Mouse (Mus musculus): ENCODE data around the gene Adam11. TPM values are rescaled to one million over a fixed set of nuclear protein-coding genes. Genes with fewer than 3 reads are reported as not detected.
A peak's percentile ranks its signal among the peaks of the same experiment; 100 is the strongest.

Adam11 gene
- polyA plus RNA-seq, 1 experiment from 2014 or later, result 0.20 TPM

- no peak for ATAC-seq
- TF ChIP-seq EP300 (IDR thresholded peaks at IDR 0.05; ENCODE audit: low read depth), result no peak
- TF ChIP-seq CTCF (IDR thresholded peaks at IDR 0.05; ENCODE audit: low read depth), result no peak
Measured at GRCm38 (mm10) chr11:102758977-102759376, 2.3 kb upstream of the Adam11 start.

GRCm38 (mm10) chr11:102760805-102761308 is 382 bp upstream of the Adam11 start:
- TF ChIP-seq EP300 (IDR thresholded peaks at IDR 0.05; ENCODE audit: low read depth) (no peak), CTCF (IDR thresholded peaks at IDR 0.05; ENCODE audit: low read depth) (no peak)
- H3K27ac ChIP-seq (ENCODE audit: low read depth), result no peak overlapping the region
- no peaks in the 10 kb centered on the region for H3K9me3 ChIP-seq (ENCODE audit: low read length)
- ATAC-seq, result no peak
- H3K27me3 ChIP-seq (ENCODE audit: insufficient read depth, low read length), result peaks cover 28% of the 10 kb centered on the region
- H3K4me1 ChIP-seq (ENCODE audit: insufficient read depth), result peaks cover 7% of the 10 kb centered on the region
- peak overlapping the region; percentile 47 for H3K4me3 ChIP-seq (ENCODE audit: low read depth, low read length)
- DNase-seq, result no peak
- peak overlapping the region; percentile 79 for H3K4me2 ChIP-seq (ENCODE audit: low read depth, low read length)
- H3K9ac ChIP-seq (replicated peaks), result no peak overlapping the region
- H3K36me3 ChIP-seq (replicated peaks; ENCODE audit: insufficient read depth, low read length), result no peaks in the 10 kb centered on the region
- WGBS (ENCODE audit: insufficient replicate concordance), result 21% methylated on average over 4 of the region's 6 CpGs

More at GRCm38 (mm10) chr11:102758977-102759376, 2.3 kb upstream of the Adam11 start:
- WGBS (ENCODE audit: insufficient replicate concordance), result 30% methylated on average over 2 of the region's 2 CpGs
- Histone ChIP-seq H3K36me3 (replicated peaks; ENCODE audit: insufficient read depth, low read length) (no peaks in the 10 kb centered on the region), H3K27ac (ENCODE audit: low read depth) (no peak overlapping the region), H3K9me3 (ENCODE audit: low read length) (no peaks in the 10 kb centered on the region), H3K4me2 (ENCODE audit: low read depth, low read length) (no peak overlapping the region), H3K4me1 (ENCODE audit: insufficient read depth) (peaks cover 13% of the 10 kb centered on the region), H3K9ac (replicated peaks) (no peak overlapping the region), H3K4me3 (ENCODE audit: low read depth, low read length) (no peak overlapping the region), H3K27me3 (ENCODE audit: insufficient read depth, low read length) (peaks cover 28% of the 10 kb centered on the region)
- DNase-seq, result no peak

- no peaks in the 10 kb centered on the region for H3K36me3 ChIP-seq (replicated peaks; ENCODE audit: insufficient read depth, low read length)
- no peaks in the 10 kb centered on the region for H3K9me3 ChIP-seq (ENCODE audit: low read length)
- H3K27ac ChIP-seq (ENCODE audit: low read depth), result no peak overlapping the region
- peaks cover 28% of the 10 kb centered on the region for H3K27me3 ChIP-seq (ENCODE audit: insufficient read depth, low read length)
- no peak for TF ChIP-seq EP300 (IDR thresholded peaks at IDR 0.05; ENCODE audit: low read depth)
- TF ChIP-seq CTCF (IDR thresholded peaks at IDR 0.05; ENCODE audit: low read depth), result no peak
- H3K4me3 ChIP-seq (ENCODE audit: low read depth, low read length), result peak overlapping the region; percentile 47; the same call in 1 of the 2 replicates
- WGBS (ENCODE audit: insufficient replicate concordance), result 11% methylated on average over 15 of the region's 15 CpGs
- H3K9ac ChIP-seq (replicated peaks), result no peak overlapping the region
- peak overlapping the region; percentile 79 for H3K4me2 ChIP-seq (ENCODE audit: low read depth, low read length)
- DNase-seq (no peak), ATAC-seq (0 out of 2 replicates have a peak, but pooled peaks have one; percentile 15)
- peaks cover 7% of the 10 kb centered on the region for H3K4me1 ChIP-seq (ENCODE audit: insufficient read depth)
Measured at GRCm38 (mm10) chr11:102762248-102762647, 1.0 kb downstream of the Adam11 start.

GRCm38 (mm10) chr11:102763009-102763767 is 1.9 kb downstream of the Adam11 start:
- Histone ChIP-seq H3K9ac (replicated peaks) (no peak overlapping the region), H3K27me3 (ENCODE audit: insufficient read depth, low read length) (peaks cover 28% of the 10 kb centered on the region), H3K4me2 (ENCODE audit: low read depth, low read length) (no peak overlapping the region), H3K4me3 (ENCODE audit: low read depth, low read length) (no peak overlapping the region), H3K9me3 (ENCODE audit: low read length) (no peaks in the 10 kb centered on the region), H3K36me3 (replicated peaks; ENCODE audit: insufficient read depth, low read length) (no peaks in the 10 kb centered on the region), H3K4me1 (ENCODE audit: insufficient read depth) (peaks cover 7% of the 10 kb centered on the region), H3K27ac (ENCODE audit: low read depth) (no peak overlapping the region)
- TF ChIP-seq CTCF (IDR thresholded peaks at IDR 0.05; ENCODE audit: low read depth), result no peak
- TF ChIP-seq EP300 (IDR thresholded peaks at IDR 0.05; ENCODE audit: low read depth), result no peak
- no peak for DNase-seq
- no peak for ATAC-seq
- 69% methylated on average over 11 of the region's 11 CpGs for WGBS (ENCODE audit: insufficient replicate concordance)

- ATAC-seq (no peak), DNase-seq (no peak)
- Histone ChIP-seq H3K4me1 (ENCODE audit: insufficient read depth) (peaks cover 7% of the 10 kb centered on the region), H3K4me2 (ENCODE audit: low read depth, low read length) (no peak overlapping the region), H3K4me3 (ENCODE audit: low read depth, low read length) (no peak overlapping the region), H3K36me3 (replicated peaks; ENCODE audit: insufficient read depth, low read length) (no peaks in the 10 kb centered on the region), H3K27me3 (ENCODE audit: insufficient read depth, low read length) (peaks cover 26% of the 10 kb centered on the region), H3K9me3 (ENCODE audit: low read length) (no peaks in the 10 kb centered on the region), H3K27ac (ENCODE audit: low read depth) (no peak overlapping the region), H3K9ac (replicated peaks) (no peak overlapping the region)
- 76% methylated on average over 5 of the region's 5 CpGs for WGBS (ENCODE audit: insufficient replicate concordance)
- TF ChIP-seq EP300 (IDR thresholded peaks at IDR 0.05; ENCODE audit: low read depth) (no peak), CTCF (IDR thresholded peaks at IDR 0.05; ENCODE audit: low read depth) (no peak)
Measured at GRCm38 (mm10) chr11:102765416-102765815, 4.2 kb downstream of the Adam11 start.

- Histone ChIP-seq H3K4me1 (ENCODE audit: insufficient read depth) (no peaks in the 10 kb centered on the region; the same call in 1 of the 2 replicates), H3K4me3 (ENCODE audit: low read depth, low read length) (no peak overlapping the region), H3K9me3 (ENCODE audit: low read length) (no peaks in the 10 kb centered on the region), H3K36me3 (replicated peaks; ENCODE audit: insufficient read depth, low read length) (no peaks in the 10 kb centered on the region), H3K27me3 (ENCODE audit: insufficient read depth, low read length) (peaks cover 18% of the 10 kb centered on the region), H3K9ac (replicated peaks) (no peak overlapping the region), H3K27ac (ENCODE audit: low read depth) (no peak overlapping the region), H3K4me2 (ENCODE audit: low read depth, low read length) (no peak overlapping the region)
- no peak for TF ChIP-seq EP300 (IDR thresholded peaks at IDR 0.05; ENCODE audit: low read depth)
- no peak for TF ChIP-seq CTCF (IDR thresholded peaks at IDR 0.05; ENCODE audit: low read depth)
- ATAC-seq, result no peak
- 73% methylated on average over 6 of the region's 6 CpGs for WGBS (ENCODE audit: insufficient replicate concordance)
- DNase-seq, result no peak
Measured at GRCm38 (mm10) chr11:102767055-102767670, 5.9 kb downstream of the Adam11 start.
